Mouse (Mus musculus): ENCODE results near the gene Pmfbp1. TPM values are rescaled to one million over a fixed set of nuclear protein-coding genes. Genes with fewer than 3 reads are reported as not detected.

The Pmfbp1 gene
- polyA plus RNA-seq, 1 experiment from 2014 or later, result not detected

DNA sequence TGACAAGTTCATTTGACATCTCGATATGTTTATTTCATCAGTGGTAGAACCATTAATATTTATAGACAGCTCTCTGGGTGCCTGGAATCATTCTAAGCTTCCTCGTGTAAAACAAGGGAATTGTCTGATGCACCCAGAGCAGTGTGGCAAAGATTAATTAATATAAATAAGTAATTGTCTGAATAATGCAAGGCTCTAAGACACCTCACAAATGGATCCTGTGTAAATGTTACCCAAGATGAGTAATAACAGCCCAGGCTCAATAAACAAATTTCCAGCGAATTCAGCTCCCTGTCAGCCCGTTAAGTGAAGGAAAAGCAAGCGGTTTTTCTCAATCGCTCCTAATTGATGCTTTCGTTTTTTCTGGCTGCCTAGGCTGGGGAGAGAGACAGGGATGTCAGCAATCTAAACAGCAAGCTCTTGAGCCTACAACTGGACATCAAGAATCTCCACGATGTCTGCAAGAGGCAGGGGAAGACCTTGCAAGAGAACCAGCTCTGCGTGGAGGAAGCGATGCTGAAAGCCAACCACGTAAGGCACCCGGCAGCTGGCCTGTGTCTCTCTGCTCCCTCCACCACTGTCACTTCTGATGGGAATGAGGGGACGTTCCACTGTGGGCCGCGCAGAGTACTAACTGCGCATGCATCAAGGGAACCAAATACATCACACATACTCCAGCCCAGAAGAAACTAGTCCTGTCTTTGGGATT, 5.3 kb downstream of the Pmfbp1 start:
- no peak overlapping the region for H3K9ac ChIP-seq
- H3K4me2 ChIP-seq (replicated peaks), result no peak overlapping the region
- H3K27ac ChIP-seq (replicated peaks), result no peak overlapping the region
- no peaks in the 10 kb centered on the region for H3K9me3 ChIP-seq (replicated peaks)
- H3K4me3 ChIP-seq (replicated peaks), result no peak overlapping the region
- no peaks in the 10 kb centered on the region for H3K36me3 ChIP-seq
- ATAC-seq (ENCODE audit: insufficient number of reproducible peaks, low FRiP score, low TSS enrichment, low read depth), result no peak
- no peaks in the 10 kb centered on the region for H3K27me3 ChIP-seq
- 87% methylated on average over 16 of the region's 16 CpGs for WGBS
- H3K4me1 ChIP-seq, result peaks cover 5% of the 10 kb centered on the region

DNA sequence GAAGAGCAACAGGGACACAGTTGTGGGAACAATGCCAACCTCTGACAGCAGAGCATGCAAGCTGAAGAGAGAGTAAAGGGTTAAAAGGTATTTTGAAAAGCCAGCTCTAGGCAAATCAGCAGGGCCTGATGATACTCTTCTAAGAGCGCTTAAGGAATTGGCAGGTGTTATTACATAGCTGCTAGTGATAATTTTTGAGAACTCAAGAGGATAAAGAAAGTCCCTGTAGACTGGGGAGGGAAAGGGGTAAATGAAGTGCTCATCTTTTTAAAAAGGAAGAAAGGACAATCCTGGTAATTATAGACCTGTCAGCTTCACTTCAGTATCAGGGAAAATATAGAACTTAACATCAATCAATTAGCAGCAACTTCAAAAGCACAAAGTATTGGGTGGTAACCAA, 9.7 kb downstream of the Pmfbp1 start:
- H3K27ac ChIP-seq (replicated peaks), result no peak overlapping the region; the same call in 1 of the 2 replicates
- no peaks in the 10 kb centered on the region for H3K27me3 ChIP-seq
- H3K9me3 ChIP-seq (replicated peaks), result no peaks in the 10 kb centered on the region
- H3K9ac ChIP-seq, result no peak overlapping the region
- no peaks in the 10 kb centered on the region for H3K36me3 ChIP-seq
- peaks cover 5% of the 10 kb centered on the region for H3K4me1 ChIP-seq
- no peak overlapping the region for H3K4me2 ChIP-seq (replicated peaks)
- 29% methylated on average over 1 of the region's 1 CpGs for WGBS
- H3K4me3 ChIP-seq (replicated peaks), result no peak overlapping the region
- ATAC-seq (ENCODE audit: insufficient number of reproducible peaks, low FRiP score, low TSS enrichment, low read depth), result no peak

DNA sequence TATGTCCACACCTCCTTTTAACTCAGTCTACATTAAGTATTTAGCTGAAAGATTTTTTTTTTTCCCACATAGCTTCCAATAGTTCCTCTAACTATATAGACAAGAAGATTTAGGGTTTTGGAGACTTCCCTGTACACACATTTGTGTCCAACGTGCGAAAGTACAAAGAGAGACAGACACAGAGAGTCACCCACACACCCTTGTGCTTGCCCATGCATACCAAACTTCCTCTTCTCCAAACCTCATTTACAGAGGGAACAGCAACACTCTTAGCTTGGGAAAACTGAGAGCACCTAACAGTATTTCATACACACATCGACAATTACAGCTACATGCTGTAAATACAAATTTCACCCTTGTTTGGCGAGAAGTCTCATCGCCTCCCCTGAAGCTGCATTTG, 11.7 kb downstream of the Pmfbp1 start:
- ATAC-seq (ENCODE audit: insufficient number of reproducible peaks, low FRiP score, low TSS enrichment, low read depth), result no peak
- Histone ChIP-seq H3K9ac (no peak overlapping the region), H3K36me3 (no peaks in the 10 kb centered on the region), H3K4me3 (replicated peaks) (no peak overlapping the region), H3K27ac (replicated peaks) (no peak overlapping the region), H3K9me3 (replicated peaks) (no peaks in the 10 kb centered on the region), H3K27me3 (no peaks in the 10 kb centered on the region), H3K4me2 (replicated peaks) (no peak overlapping the region), H3K4me1 (peaks cover 5% of the 10 kb centered on the region)
- WGBS, result 91% methylated on average over 5 of the region's 5 CpGs

DNA sequence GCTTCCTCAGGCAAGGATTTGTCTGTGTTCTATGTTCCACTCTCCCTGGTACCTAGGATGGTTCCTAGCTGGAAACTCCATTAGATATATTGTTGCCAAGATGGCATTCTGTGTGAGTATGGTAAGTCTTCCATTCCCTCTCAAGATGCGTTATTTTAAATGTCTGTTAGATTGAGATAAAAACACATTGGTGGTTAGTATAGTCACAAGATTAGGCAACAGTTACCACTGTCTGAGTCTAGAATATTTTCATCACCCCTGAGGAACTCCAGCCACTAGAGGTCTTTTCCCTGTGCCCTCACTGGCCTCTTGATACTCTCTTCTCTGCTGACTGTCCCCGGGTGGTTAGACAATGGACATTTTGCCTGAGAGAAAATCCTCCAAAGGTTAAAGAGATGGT, 30.2 kb downstream of the Pmfbp1 start:
- H3K4me2 ChIP-seq (replicated peaks), result no peak overlapping the region
- no peak overlapping the region for H3K4me3 ChIP-seq (replicated peaks)
- H3K9me3 ChIP-seq (replicated peaks), result no peaks in the 10 kb centered on the region
- H3K4me1 ChIP-seq, result no peaks in the 10 kb centered on the region
- no peak overlapping the region for H3K9ac ChIP-seq
- no peaks in the 10 kb centered on the region for H3K36me3 ChIP-seq
- WGBS, result 80% methylated on average over 2 of the region's 2 CpGs
- no peak for ATAC-seq (ENCODE audit: insufficient number of reproducible peaks, low FRiP score, low TSS enrichment, low read depth)
- no peaks in the 10 kb centered on the region for H3K27me3 ChIP-seq
- no peak overlapping the region for H3K27ac ChIP-seq (replicated peaks)

DNA sequence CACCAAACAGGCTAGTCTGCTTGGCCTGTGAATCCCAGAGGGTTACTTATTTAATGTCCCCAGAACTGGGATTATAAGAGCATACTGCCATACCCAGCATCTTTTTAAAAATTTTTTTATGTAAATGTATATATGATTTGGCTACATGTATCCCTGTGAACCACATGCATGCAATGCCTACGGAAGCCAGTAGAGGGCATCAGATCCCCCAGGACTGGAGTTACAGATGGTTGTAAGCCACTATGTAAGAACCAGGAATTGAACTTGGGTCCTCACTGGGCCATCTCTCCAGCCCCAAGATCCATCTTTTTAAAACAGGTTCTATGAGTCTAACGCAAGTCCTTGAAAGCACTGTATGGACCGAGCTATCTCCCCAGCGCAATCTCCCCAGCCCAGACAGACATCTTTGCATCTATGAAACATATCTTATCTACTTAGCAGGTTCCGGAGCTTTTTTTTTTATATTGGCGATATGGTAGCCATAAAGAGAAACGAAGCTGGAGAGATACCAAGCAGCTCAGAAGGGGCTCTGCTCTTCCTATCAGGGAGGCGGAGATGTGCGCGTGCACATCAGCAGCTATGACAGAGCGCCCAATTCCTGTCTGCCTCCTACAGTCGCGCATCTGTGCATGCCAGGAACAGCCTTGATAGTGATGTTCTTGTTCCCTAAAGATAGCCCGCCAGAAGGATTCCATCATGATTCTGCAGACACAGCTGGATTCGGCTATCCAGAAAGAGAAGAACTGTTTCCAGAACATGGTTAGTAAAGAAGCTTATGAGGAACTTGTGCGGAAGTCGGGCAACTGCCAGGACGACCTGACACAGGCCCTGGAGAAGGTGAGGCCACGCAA, 41.5 kb downstream of the Pmfbp1 start:
- H3K4me2 ChIP-seq (replicated peaks), result no peak overlapping the region
- no peak overlapping the region for H3K9ac ChIP-seq
- no peak for ATAC-seq (ENCODE audit: insufficient number of reproducible peaks, low FRiP score, low TSS enrichment, low read depth)
- WGBS, result 86% methylated on average over 19 of the region's 19 CpGs
- H3K27me3 ChIP-seq, result no peaks in the 10 kb centered on the region
- no peaks in the 10 kb centered on the region for H3K36me3 ChIP-seq
- H3K4me1 ChIP-seq, result no peaks in the 10 kb centered on the region
- no peak overlapping the region for H3K4me3 ChIP-seq (replicated peaks)
- no peak overlapping the region for H3K27ac ChIP-seq (replicated peaks)
- no peaks in the 10 kb centered on the region for H3K9me3 ChIP-seq (replicated peaks)

DNA sequence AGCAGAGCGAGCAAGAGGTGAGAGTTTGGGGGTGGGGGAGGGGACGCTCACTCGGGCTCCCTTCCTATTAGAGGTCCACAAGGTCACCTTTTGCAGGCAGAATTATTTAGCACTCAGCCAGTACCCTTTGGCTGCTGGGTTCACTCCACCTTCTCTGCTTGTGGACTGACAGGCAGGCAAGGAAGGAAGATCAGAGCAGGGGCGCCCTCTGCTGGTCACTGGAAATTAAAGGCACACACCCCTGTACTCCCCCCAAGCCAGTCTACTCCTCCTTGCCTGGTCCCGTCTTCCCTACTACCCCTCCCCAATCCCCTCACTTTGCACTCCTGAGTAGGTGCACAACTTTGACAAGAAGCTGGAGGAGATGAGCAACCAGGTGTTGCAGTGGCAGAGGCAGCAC, 42.9 kb downstream of the Pmfbp1 start:
- Histone ChIP-seq H3K27ac (replicated peaks) (no peak overlapping the region), H3K9me3 (replicated peaks) (no peaks in the 10 kb centered on the region), H3K4me1 (no peaks in the 10 kb centered on the region), H3K4me2 (replicated peaks) (peak overlapping the region; percentile 35), H3K9ac (no peak overlapping the region), H3K4me3 (replicated peaks) (no peak overlapping the region), H3K36me3 (no peaks in the 10 kb centered on the region), H3K27me3 (no peaks in the 10 kb centered on the region)
- no peak for ATAC-seq (ENCODE audit: insufficient number of reproducible peaks, low FRiP score, low TSS enrichment, low read depth)
- 3% methylated on average over 5 of the region's 5 CpGs for WGBS

DNA sequence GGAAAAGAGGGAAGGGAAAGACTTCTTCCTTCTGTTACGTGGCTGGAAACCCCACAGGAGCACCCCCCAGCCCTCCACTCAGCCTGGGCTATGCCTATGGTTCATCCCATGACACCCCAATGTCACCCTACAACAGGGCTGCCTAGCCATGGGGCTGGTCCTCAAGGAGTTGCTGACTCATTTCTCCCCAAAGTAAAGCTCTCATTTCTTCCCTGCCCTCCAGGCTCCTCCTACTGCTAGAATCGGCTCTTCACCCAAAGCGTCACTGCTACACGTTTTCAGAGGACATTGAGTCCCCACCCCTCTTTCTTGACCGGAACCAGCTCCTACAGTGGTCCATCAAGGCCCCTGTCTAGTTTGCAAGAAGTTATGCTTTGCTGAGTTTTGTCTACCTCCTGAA, 48.3 kb downstream of the Pmfbp1 start:
- Histone ChIP-seq H3K4me1 (peaks cover 5% of the 10 kb centered on the region; the same call in 1 of the 2 replicates), H3K9me3 (replicated peaks) (no peaks in the 10 kb centered on the region), H3K27me3 (no peaks in the 10 kb centered on the region), H3K9ac (no peak overlapping the region), H3K4me2 (replicated peaks) (no peak overlapping the region), H3K36me3 (peaks cover 7% of the 10 kb centered on the region), H3K4me3 (replicated peaks) (no peak overlapping the region), H3K27ac (replicated peaks) (no peak overlapping the region)
- WGBS, result 56% methylated on average over 5 of the region's 5 CpGs
- ATAC-seq (ENCODE audit: insufficient number of reproducible peaks, low FRiP score, low TSS enrichment, low read depth), result no peak

DNA sequence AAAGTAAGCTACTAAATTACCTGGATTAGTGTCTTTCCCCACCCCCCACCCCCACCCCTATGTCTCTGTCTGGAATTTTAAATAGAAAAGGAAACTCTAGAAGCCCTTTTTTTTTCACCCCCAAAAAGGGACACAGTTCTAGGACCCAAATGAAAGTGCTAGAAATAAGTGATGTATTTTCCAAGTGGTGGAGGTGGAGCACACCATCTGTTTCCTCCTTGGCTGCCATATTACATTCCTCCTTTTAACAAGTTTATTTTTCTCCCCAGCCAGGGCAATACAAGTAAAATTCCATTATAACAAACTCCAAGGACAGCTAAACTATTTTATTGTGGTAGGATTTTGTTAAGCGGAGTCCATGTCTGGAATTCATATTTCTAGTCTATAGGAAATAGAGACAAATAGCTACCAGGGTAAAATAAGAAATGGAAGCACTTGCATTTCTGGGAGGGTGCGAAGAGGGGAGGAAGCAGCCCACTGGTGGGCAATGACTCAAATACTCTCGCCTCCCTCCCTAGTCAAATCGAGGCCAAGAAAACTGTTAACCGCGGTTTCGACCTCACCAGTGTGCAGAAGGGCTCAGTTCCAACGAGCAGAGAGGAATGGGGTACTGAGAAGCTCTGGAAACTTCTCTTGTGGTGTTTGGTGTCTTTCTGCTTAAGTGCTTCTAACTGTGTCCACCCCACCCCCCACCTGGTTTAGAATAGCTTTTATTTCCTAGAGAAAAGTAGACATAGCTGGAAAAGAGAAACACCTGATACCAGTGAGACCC, 49.1 kb downstream of the Pmfbp1 start:
- 56% methylated on average over 8 of the region's 8 CpGs for WGBS
- H3K27ac ChIP-seq (replicated peaks), result peak overlapping the region; percentile 14; the same call in 1 of the 2 replicates
- ATAC-seq (ENCODE audit: insufficient number of reproducible peaks, low FRiP score, low TSS enrichment, low read depth), result no peak

DNA sequence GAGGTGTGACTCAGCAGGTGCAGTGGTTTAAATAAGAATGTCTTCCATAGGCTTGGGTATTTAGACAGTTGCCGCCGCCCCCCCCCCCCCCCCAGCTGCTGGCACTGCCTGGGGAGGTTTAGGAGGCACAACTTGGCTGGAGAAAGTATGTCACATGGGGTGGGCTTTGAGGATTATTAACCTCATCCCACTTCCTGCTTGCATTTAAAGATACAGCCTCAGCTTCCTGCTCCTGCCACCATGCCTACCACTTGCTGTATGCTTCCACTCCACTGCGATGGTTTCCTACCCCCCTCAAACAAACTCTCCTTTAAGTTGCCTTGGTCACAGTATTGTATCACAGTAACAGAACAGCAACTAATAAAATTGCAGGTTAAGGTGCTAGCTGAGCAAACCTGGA, 50.2 kb downstream of the Pmfbp1 start:
- Histone ChIP-seq H3K4me2 (replicated peaks) (no peak overlapping the region), H3K27ac (replicated peaks) (no peak overlapping the region), H3K4me3 (replicated peaks) (no peak overlapping the region), H3K9ac (no peak overlapping the region), H3K9me3 (replicated peaks) (no peaks in the 10 kb centered on the region), H3K36me3 (peaks cover 25% of the 10 kb centered on the region), H3K4me1 (peaks cover 5% of the 10 kb centered on the region; the same call in 1 of the 2 replicates), H3K27me3 (no peaks in the 10 kb centered on the region)
- no peak for ATAC-seq (ENCODE audit: insufficient number of reproducible peaks, low FRiP score, low TSS enrichment, low read depth)
- WGBS, result 36% methylated on average over 3 of the region's 3 CpGs

More for the DNA sequence above, 49.1 kb downstream of the Pmfbp1 start:
- Histone ChIP-seq H3K9me3 (replicated peaks) (no peaks in the 10 kb centered on the region), H3K4me1 (peaks cover 5% of the 10 kb centered on the region; the same call in 1 of the 2 replicates), H3K36me3 (peaks cover 14% of the 10 kb centered on the region), H3K27me3 (no peaks in the 10 kb centered on the region), H3K4me2 (replicated peaks) (no peak overlapping the region), H3K9ac (no peak overlapping the region), H3K4me3 (replicated peaks) (no peak overlapping the region)

DNA sequence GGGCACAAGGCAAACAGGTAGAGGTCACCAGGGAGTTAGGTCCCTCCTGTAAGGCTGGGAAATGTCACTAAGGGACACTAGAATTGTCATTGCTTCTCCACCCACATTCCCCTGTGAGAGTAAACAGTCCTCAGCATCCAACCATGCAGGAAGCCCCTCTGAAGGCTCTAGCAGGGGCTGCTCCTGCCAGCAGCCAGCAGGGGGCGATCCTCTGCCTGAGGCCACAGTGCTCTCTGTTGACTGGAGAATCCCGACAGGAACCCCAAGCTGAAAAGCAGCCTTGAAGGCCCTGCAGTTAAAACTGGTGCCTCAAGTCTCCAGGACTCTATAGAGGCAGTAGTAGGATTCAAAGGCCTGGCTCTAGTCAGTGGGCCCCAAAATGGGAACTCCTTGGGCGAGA, 57.8 kb downstream of the Pmfbp1 start:
- WGBS, result 44% methylated on average over 3 of the region's 3 CpGs
- no peak overlapping the region for H3K27ac ChIP-seq (replicated peaks)
- no peaks in the 10 kb centered on the region for H3K4me1 ChIP-seq
- no peak overlapping the region for H3K4me2 ChIP-seq (replicated peaks)
- H3K9me3 ChIP-seq (replicated peaks), result no peaks in the 10 kb centered on the region
- no peak overlapping the region for H3K4me3 ChIP-seq (replicated peaks)
- H3K27me3 ChIP-seq, result no peaks in the 10 kb centered on the region
- ATAC-seq (ENCODE audit: insufficient number of reproducible peaks, low FRiP score, low TSS enrichment, low read depth), result no peak
- no peak overlapping the region for H3K9ac ChIP-seq
- peaks cover 100% of the 10 kb centered on the region for H3K36me3 ChIP-seq

DNA sequence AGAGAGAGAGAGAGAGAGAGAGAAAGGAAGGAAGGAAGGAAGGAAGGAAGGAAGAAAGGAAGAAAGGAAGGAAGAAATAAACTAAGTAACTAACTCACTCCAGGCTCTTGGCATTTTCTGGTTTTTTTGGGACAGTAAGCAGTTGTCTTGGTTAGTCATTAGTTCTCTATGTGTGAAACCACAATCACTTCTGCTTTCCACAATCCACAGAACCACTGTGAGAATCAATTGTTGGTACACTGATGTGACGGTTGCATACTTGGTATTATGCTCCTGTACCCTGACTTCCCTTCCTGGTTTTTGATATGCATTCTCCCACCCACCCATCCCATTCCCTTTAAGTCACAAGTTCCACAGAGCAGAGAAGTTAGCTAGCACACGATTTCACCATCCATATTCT, 70.1 kb downstream of the Pmfbp1 start:
- no peaks in the 10 kb centered on the region for H3K9me3 ChIP-seq (replicated peaks)
- H3K36me3 ChIP-seq, result peaks cover 41% of the 10 kb centered on the region
- peaks cover 10% of the 10 kb centered on the region for H3K4me1 ChIP-seq
- no peak overlapping the region for H3K4me2 ChIP-seq (replicated peaks)
- H3K9ac ChIP-seq, result no peak overlapping the region
- no peak overlapping the region for H3K4me3 ChIP-seq (replicated peaks)
- WGBS, result 71% methylated on average over 2 of the region's 2 CpGs
- no peak overlapping the region for H3K27ac ChIP-seq (replicated peaks)
- H3K27me3 ChIP-seq, result no peaks in the 10 kb centered on the region
- ATAC-seq (ENCODE audit: insufficient number of reproducible peaks, low FRiP score, low TSS enrichment, low read depth), result no peak
